In genomic region chr8:117409056-117409455, GRCm38 (mm10) we compare ENCODE assay signal across 27 mouse cellular contexts.
"Had no signal": no experiment of that assay in that cellular context is flagged by ENCODE, and none has a peak within 500 bp of the region (broad histone marks: within the 10 kb centered on the region; RNA-seq: fewer than 3 reads in every experiment).

No protein-coding gene starts in this region.

- H3K9ac ChIP-seq: heart, embryonic 12.5 days; hindbrain, embryonic 12.5 days; hindbrain, embryonic 14.5 days; intestine, embryonic 15.5 days; limb, embryonic 12.5 days; liver, embryonic 13.5 days; liver, embryonic 15.5 days had no signal

- ATAC-seq: hindbrain, embryonic 16.5 days; inflammation-experienced regulatory T-cells, adult 6 months; intestine, embryonic 15.5 days; intestine, postnatal 0 days had no signal

- H3K36me3 ChIP-seq: heart, embryonic 10.5 days; heart, embryonic 12.5 days; hindbrain, embryonic 12.5 days had no signal

- H3K27ac ChIP-seq: hindbrain, embryonic 10.5 days; hindbrain, embryonic 14.5 days; intestine, embryonic 15.5 days; limb, embryonic 10.5 days; liver, embryonic 13.5 days; liver, embryonic 15.5 days had no signal

- H3K4me3 ChIP-seq: gastrocnemius, adult 2 months; heart, embryonic 10.5 days; heart, embryonic 12.5 days; hindbrain, embryonic 10.5 days; hindbrain, embryonic 12.5 days; intestine, embryonic 15.5 days; limb, embryonic 10.5 days; limb, embryonic 12.5 days; liver, embryonic 13.5 days; liver, embryonic 15.5 days had no signal

- H3K9me3 ChIP-seq: heart, embryonic 10.5 days; heart, embryonic 12.5 days; hindbrain, embryonic 10.5 days; hindbrain, embryonic 12.5 days; intestine, embryonic 15.5 days; limb, embryonic 10.5 days; limb, embryonic 12.5 days; liver, embryonic 13.5 days; liver, embryonic 15.5 days had no signal

- DNase-seq: gastrocnemius, adult 2 months; gastrocnemius, postnatal 10 days; gastrocnemius, postnatal 25 days; heart, adult 18-20 months; heart, postnatal 10 days; heart, postnatal 4 days; kidney, adult 18-20 months; kidney, adult 8-10 months; kidney, postnatal 14 days; kidney, postnatal 36 days; layer of hippocampus, adult 9-11 months; layer of hippocampus, postnatal 36 days; liver; liver, embryonic 13.5 days had no signal

- H3K4me2 ChIP-seq: heart, embryonic 12.5 days; hindbrain, embryonic 12.5 days; hindbrain, embryonic 14.5 days; intestine, embryonic 15.5 days; limb, embryonic 12.5 days; liver, embryonic 11.5 days; liver, embryonic 13.5 days; liver, embryonic 15.5 days had no signal

- H3K27me3 ChIP-seq: heart, embryonic 12.5 days; hindbrain, embryonic 12.5 days; intestine, embryonic 15.5 days; limb, embryonic 12.5 days; liver, embryonic 13.5 days; liver, embryonic 15.5 days had no signal
